Mouse (Mus musculus): ENCODE results near the gene Zfp317. TPM values are rescaled to one million over a fixed set of nuclear protein-coding genes. Genes with fewer than 3 reads are reported as not detected.

Zfp317 gene
- 1 to 10 TPM; 7.5 to 8.6 TPM for total RNA-seq (2023)

GRCm38 (mm10) chr9:19621843-19622822, at the start of gene Zfp317:
Gene Zfp317, plus strand, starts transcription at chr9:19622102.

GRCm38 (mm10) chr9:19582317-19582716, 39.6 kb upstream of the Zfp317 start, which contains the start of gene Olfr855:
Gene Olfr855, plus strand, starts transcription at chr9:19582617.

Other genes starting within 250 kb of the Zfp317 start
- not detected for gene Olfr847, start 243.4 kb upstream of the Zfp317 start, total RNA-seq (2023)
- not detected for gene Olfr849, start 181.8 kb upstream of the Zfp317 start, total RNA-seq (2023)
- gene Olfr850, start 143.9 kb upstream of the Zfp317 start, total RNA-seq (2023), result not detected
- not detected for gene Olfr851, start 128.8 kb upstream of the Zfp317 start, total RNA-seq (2023)
- gene Olfr853, start 81.0 kb upstream of the Zfp317 start, total RNA-seq (2023), result not detected
- not detected for gene Olfr854, start 54.7 kb upstream of the Zfp317 start, total RNA-seq (2023)
- not detected for gene Olfr855, start 39.5 kb upstream of the Zfp317 start, total RNA-seq (2023)
- not detected for gene Olfr857, start 87.3 kb downstream of the Zfp317 start, total RNA-seq (2023)
- gene Olfr58, start 158.2 kb downstream of the Zfp317 start, total RNA-seq (2023), result not detected
- not detected for gene Olfr859, start 182.8 kb downstream of the Zfp317 start, total RNA-seq (2023)
- not detected for gene Olfr860, start 227.6 kb downstream of the Zfp317 start, total RNA-seq (2023)

Data from neutrophil, adult 83 days (primary cell).